Mouse (Mus musculus) intestine, embryonic 15.5 days (tissue): ENCODE results near the gene Bri3. TPM values are rescaled to one million over a fixed set of nuclear protein-coding genes. Genes with fewer than 3 reads are reported as not detected.

Experiments used
- ATAC-seq: fragments of 200-750 bp; cut with Nextera tagmentation; 2 replicates; pipeline ENCODE4 v1.8.0; 2017; ENCODE audit warnings: moderate TSS enrichment, moderate library complexity
- H3K27ac ChIP-seq: fragments of 300-500 bp; sonication (generic); 2 replicates; pipeline ENCODE4 v1.5.1; 2015; ENCODE audit warnings: mild to moderate bottlenecking, inconsistent platforms
- H3K27me3 ChIP-seq: fragments of 300-500 bp; sonication (generic); replicated peaks from 2 replicates; pipeline ENCODE4 v1.6.1; 2015; ENCODE audit warnings: inconsistent platforms
- H3K36me3 ChIP-seq: fragments of 300-500 bp; sonication (generic); 2 replicates; pipeline ENCODE4 v1.6.1; 2015; ENCODE audit warnings: inconsistent platforms
- H3K4me1 ChIP-seq: fragments of 300-500 bp; sonication (generic); replicated peaks from 2 replicates; pipeline ENCODE4 v1.6.1; 2015; ENCODE audit warnings: inconsistent platforms
- H3K4me2 ChIP-seq: fragments of 300-500 bp; sonication (generic); replicated peaks from 2 replicates; pipeline ENCODE4 v1.6.1; 2015; ENCODE audit warnings: mild to moderate bottlenecking, inconsistent platforms
- H3K4me3 ChIP-seq: fragments of 300-500 bp; sonication (generic); replicated peaks from 2 replicates; pipeline ENCODE4 v1.5.1; 2015; ENCODE audit warnings: inconsistent platforms
- H3K9ac ChIP-seq: fragments of 300-500 bp; sonication (generic); 2 replicates; pipeline ENCODE4 v1.6.1; 2015; ENCODE audit warnings: inconsistent platforms
- H3K9me3 ChIP-seq: fragments of 300-500 bp; sonication (generic); 2 replicates; pipeline ENCODE4 v1.6.1; 2016; ENCODE audit warnings: inconsistent platforms
- WGBS: fragments of 180-500 bp; shearing (Covaris S2); methylation state at CpG from one replicate; pipeline ENCODE4 v1.1.7; 2015; 5-methylcytosine and 5-hydroxymethylcytosine counted together
- polyA plus RNA-seq: library from polyadenylated mRNA; unstranded; fragments of >200 nt; fragmentation: Nextera tagmentation; extraction: Ambion mirVana; gene quantifications from 2 replicates; pipeline ENCODE4 v1.2.1, GENCODE M21; 2015

The Bri3 gene
- polyA plus RNA-seq, 1 experiment from 2014 or later: 133 TPM

DNA sequence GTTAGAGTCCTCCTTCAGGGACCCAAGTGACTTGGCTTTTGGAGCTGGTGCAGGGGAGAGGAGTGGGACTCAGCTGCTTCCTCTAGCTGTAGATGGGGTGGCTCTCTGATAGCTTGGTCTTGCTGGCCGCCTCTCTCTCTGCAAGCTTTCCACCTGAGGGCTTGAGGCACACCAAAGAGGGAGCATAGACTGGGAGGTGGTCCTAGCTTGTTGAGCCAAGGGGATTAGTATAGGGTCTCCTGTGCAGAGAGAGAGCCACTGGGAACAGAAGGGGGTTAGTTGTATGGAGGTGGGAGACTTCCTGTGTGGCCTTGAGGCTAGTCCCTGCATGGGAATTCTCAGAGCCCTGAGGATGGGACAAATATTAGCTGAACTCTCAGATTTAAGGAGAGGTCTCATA is 12.7 kb downstream of the Bri3 start:
- no peak for ATAC-seq
- H3K27ac ChIP-seq: peak overlapping the region; percentile 93; the same call in 1 of the 2 replicates
- H3K9me3 ChIP-seq: no peaks in the 10 kb centered on the region
- H3K4me2 ChIP-seq: peak overlapping the region; percentile 73
- H3K9ac ChIP-seq: peak overlapping the region; percentile 93
- H3K27me3 ChIP-seq: no peaks in the 10 kb centered on the region
- peaks cover 37% of the 10 kb centered on the region for H3K4me1 ChIP-seq
- H3K4me3 ChIP-seq: peak overlapping the region; percentile 98
- no peaks in the 10 kb centered on the region for H3K36me3 ChIP-seq
- 53% methylated on average over 1 of the region's 1 CpGs for WGBS

GRCm38 (mm10) chr5:144257451-144258110 is 13.3 kb downstream of the Bri3 start:
- peak overlapping the region; percentile 73 for H3K4me2 ChIP-seq
- peak overlapping the region; percentile 93 for H3K9ac ChIP-seq
- H3K4me1 ChIP-seq: peaks cover 37% of the 10 kb centered on the region
- peak overlapping the region; percentile 98; the same call in 1 of the 2 replicates for H3K4me3 ChIP-seq
- no peaks in the 10 kb centered on the region for H3K27me3 ChIP-seq
- H3K9me3 ChIP-seq: no peaks in the 10 kb centered on the region
- no peaks in the 10 kb centered on the region for H3K36me3 ChIP-seq
- H3K27ac ChIP-seq: peak overlapping the region; percentile 93; the same call in 1 of the 2 replicates
- no peak for ATAC-seq
- WGBS: 74% methylated on average over 3 of the region's 3 CpGs

DNA sequence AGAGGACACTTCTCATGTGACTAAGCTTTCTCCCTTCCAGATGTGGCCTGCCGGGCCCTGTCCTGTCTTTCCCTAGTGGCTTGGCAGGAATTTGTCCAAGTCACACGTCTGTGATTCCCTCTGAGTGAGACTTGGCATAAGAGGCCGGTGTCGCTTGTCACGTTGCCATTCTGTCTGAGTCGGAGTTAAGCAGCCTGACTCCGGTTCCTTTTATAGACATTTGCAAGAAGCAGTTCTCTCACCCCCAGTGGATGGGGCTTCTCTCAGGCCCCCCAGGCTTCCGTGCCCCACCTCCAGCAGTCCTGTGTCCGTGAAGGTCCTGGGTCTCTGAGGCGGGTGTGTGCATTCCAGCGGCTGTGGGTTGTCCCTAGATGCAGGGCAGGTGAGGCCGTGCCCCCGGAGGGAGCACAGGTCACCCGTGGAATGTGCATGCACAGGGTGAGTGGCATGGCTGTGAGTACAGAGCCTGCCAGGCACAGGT is 13.9 kb downstream of the Bri3 start:
- 30% methylated on average over 14 of the region's 14 CpGs for WGBS
- Histone ChIP-seq H3K27ac (no peak overlapping the region), H3K4me1 (peaks cover 37% of the 10 kb centered on the region), H3K36me3 (no peaks in the 10 kb centered on the region), H3K4me2 (peak overlapping the region; percentile 73), H3K9me3 (no peaks in the 10 kb centered on the region), H3K4me3 (peak overlapping the region; percentile 6; the same call in 1 of the 2 replicates), H3K27me3 (no peaks in the 10 kb centered on the region), H3K9ac (peak overlapping the region; percentile 30)
- no peak for ATAC-seq

DNA sequence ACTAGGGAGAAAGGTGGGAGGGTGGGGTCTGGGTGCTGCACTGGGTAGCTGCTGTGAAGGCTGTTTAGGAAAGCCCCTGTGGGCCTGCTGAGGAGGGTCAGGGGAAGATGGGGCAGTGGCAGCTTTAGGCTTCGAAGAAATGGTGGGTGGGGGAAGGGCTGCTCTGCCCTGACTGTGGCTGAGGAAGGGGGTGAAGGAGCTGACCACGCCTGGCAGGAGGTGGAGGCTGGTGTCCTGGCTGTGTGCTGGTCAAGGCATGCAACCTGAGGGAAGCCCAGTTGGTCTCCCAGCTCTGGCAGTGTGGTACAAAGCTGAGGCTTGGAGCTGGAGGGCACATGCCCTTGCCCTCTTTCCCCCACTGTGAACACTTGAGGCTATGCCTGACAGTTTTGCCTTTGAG is 14.4 kb downstream of the Bri3 start:
- no peaks in the 10 kb centered on the region for H3K9me3 ChIP-seq
- peak overlapping the region; percentile 30 for H3K9ac ChIP-seq
- no peaks in the 10 kb centered on the region for H3K36me3 ChIP-seq
- peaks cover 37% of the 10 kb centered on the region for H3K4me1 ChIP-seq
- peak overlapping the region; percentile 73 for H3K4me2 ChIP-seq
- no peaks in the 10 kb centered on the region for H3K27me3 ChIP-seq
- WGBS: 24% methylated on average over 2 of the region's 2 CpGs
- peak overlapping the region; percentile 6; the same call in 1 of the 2 replicates for H3K4me3 ChIP-seq
- ATAC-seq: no peak
- H3K27ac ChIP-seq: no peak overlapping the region

- ATAC-seq: no peak
- Histone ChIP-seq H3K4me1 (peaks cover 35% of the 10 kb centered on the region), H3K4me3 (no peak overlapping the region), H3K4me2 (peak overlapping the region; percentile 73; the same call in 1 of the 2 replicates), H3K27me3 (no peaks in the 10 kb centered on the region), H3K36me3 (no peaks in the 10 kb centered on the region; the same call in 1 of the 2 replicates), H3K9ac (no peak overlapping the region), H3K9me3 (no peaks in the 10 kb centered on the region), H3K27ac (no peak overlapping the region)
- 68% methylated on average over 6 of the region's 6 CpGs for WGBS
Observed at GRCm38 (mm10) chr5:144259228-144259627, 15.0 kb downstream of the Bri3 start.

GRCm38 (mm10) chr5:144260464-144260863 is 16.2 kb downstream of the Bri3 start:
- H3K4me1 ChIP-seq: peaks cover 32% of the 10 kb centered on the region
- no peak overlapping the region for H3K4me2 ChIP-seq
- H3K36me3 ChIP-seq: peaks cover 8% of the 10 kb centered on the region

GRCm38 (mm10) chr5:144261309-144261708 is 17.1 kb downstream of the Bri3 start:
- Histone ChIP-seq H3K9me3 (no peaks in the 10 kb centered on the region), H3K27ac (no peak overlapping the region), H3K27me3 (no peaks in the 10 kb centered on the region), H3K4me3 (no peak overlapping the region), H3K4me1 (peaks cover 32% of the 10 kb centered on the region), H3K36me3 (peaks cover 8% of the 10 kb centered on the region), H3K9ac (no peak overlapping the region), H3K4me2 (no peak overlapping the region)
- 84% methylated on average over 9 of the region's 9 CpGs for WGBS
- no peak for ATAC-seq

More at GRCm38 (mm10) chr5:144260464-144260863, 16.2 kb downstream of the Bri3 start:
- Histone ChIP-seq H3K9ac (no peak overlapping the region), H3K27me3 (no peaks in the 10 kb centered on the region), H3K4me3 (no peak overlapping the region), H3K9me3 (no peaks in the 10 kb centered on the region), H3K27ac (no peak overlapping the region)
- WGBS: 84% methylated on average over 8 of the region's 8 CpGs
- ATAC-seq: no peak

DNA sequence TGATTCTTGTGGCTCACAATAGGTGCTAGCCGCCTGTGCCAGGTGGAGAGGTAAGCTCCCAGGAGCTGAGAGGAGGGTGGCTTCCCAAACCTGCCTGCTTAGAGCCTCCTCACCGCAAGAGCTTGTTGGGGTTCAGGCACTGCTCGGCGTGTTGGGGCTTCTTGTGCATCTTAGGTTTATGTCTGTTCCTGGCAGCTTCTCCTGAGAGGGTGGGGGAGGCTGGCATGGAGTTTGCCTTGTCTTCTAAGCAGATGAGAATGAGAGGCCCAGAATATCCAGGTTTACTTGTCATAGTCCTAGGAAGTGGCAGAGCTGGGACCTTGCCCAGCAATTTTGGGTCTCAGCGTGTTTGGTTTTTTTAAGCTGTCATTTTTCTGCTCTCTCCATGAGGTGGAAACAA is 17.6 kb downstream of the Bri3 start:
- H3K4me3 ChIP-seq: no peak overlapping the region
- no peak for ATAC-seq
- H3K27me3 ChIP-seq: no peaks in the 10 kb centered on the region
- peaks cover 29% of the 10 kb centered on the region for H3K4me1 ChIP-seq
- WGBS: 90% methylated on average over 5 of the region's 5 CpGs
- no peak overlapping the region for H3K4me2 ChIP-seq
- H3K27ac ChIP-seq: no peak overlapping the region
- peaks cover 8% of the 10 kb centered on the region for H3K36me3 ChIP-seq
- H3K9me3 ChIP-seq: no peaks in the 10 kb centered on the region
- no peak overlapping the region for H3K9ac ChIP-seq

DNA sequence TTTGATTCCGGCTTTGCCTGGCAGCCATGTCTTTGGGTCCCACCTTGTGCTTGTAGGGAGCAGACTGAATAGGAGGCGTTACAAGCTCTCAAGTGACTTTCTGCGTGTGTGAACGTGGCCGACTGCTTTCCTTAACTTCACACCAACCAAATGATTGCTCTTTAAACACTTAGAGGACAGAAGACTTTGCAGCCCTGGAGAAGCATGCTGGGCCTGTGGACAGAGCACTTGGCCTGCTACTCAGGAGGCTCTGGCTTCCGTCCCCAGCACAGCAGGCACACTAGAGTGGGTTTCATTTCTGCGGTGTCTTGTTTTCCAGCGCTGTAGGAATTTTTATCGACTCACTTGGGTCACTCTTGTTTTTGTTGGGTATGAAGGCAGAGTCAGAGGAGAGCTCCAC is 18.8 kb downstream of the Bri3 start:
- no peaks in the 10 kb centered on the region for H3K9me3 ChIP-seq
- peaks cover 8% of the 10 kb centered on the region for H3K36me3 ChIP-seq
- H3K27ac ChIP-seq: no peak overlapping the region
- H3K4me2 ChIP-seq: no peak overlapping the region
- WGBS: 77% methylated on average over 9 of the region's 9 CpGs
- no peaks in the 10 kb centered on the region for H3K27me3 ChIP-seq
- no peak overlapping the region for H3K4me3 ChIP-seq
- H3K4me1 ChIP-seq: peaks cover 17% of the 10 kb centered on the region
- ATAC-seq: no peak
- H3K9ac ChIP-seq: no peak overlapping the region

GRCm38 (mm10) chr5:144263496-144263895 is 19.3 kb downstream of the Bri3 start:
- no peak overlapping the region for H3K9ac ChIP-seq
- no peaks in the 10 kb centered on the region for H3K27me3 ChIP-seq
- no peak overlapping the region for H3K4me2 ChIP-seq
- H3K36me3 ChIP-seq: peaks cover 8% of the 10 kb centered on the region
- 86% methylated on average over 13 of the region's 13 CpGs for WGBS
- peaks cover 13% of the 10 kb centered on the region for H3K4me1 ChIP-seq
- H3K27ac ChIP-seq: no peak overlapping the region
- H3K9me3 ChIP-seq: no peaks in the 10 kb centered on the region
- no peak overlapping the region for H3K4me3 ChIP-seq
- ATAC-seq: no peak

DNA sequence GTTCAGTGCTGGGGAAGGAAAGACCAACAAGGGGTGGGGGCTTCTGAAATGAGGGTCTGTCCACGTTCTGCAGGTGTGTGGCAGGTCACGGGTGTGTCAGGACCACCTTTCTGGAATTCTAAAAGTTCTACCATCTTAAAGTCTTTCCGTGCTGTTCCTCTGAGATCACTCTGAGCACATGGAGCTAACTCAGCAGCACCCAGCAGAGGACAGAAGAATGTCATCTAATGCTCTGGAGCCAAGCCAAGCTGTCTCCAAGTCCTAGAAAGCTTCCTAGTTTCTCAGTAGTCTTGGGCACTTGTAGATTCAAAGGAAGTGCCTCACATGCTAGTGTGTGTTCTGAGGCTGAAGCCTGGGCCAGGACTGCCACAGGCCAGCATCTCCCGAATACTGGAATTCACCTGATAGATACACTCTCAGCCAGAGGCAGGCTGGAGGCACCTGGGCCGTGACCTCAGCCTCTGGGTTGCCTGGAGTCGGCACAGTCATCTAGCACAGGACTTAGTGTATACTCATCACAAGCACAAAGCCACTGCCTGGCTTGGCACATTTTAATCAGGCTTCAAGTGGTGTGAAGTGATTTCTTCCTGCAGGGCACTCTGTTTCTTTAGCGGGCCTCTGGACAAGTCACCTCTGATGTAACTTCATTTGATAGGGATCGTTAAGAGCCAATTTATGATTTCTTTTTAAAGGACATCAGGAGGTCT is 23.5 kb downstream of the Bri3 start:
- H3K4me1 ChIP-seq: no peaks in the 10 kb centered on the region
- no peak overlapping the region for H3K9ac ChIP-seq
- H3K4me3 ChIP-seq: no peak overlapping the region
- no peaks in the 10 kb centered on the region for H3K27me3 ChIP-seq
- H3K9me3 ChIP-seq: no peaks in the 10 kb centered on the region
- H3K4me2 ChIP-seq: no peak overlapping the region
- no peak for ATAC-seq
- peaks cover 17% of the 10 kb centered on the region for H3K36me3 ChIP-seq
- H3K27ac ChIP-seq: no peak overlapping the region
- WGBS: 72% methylated on average over 8 of the region's 8 CpGs

DNA sequence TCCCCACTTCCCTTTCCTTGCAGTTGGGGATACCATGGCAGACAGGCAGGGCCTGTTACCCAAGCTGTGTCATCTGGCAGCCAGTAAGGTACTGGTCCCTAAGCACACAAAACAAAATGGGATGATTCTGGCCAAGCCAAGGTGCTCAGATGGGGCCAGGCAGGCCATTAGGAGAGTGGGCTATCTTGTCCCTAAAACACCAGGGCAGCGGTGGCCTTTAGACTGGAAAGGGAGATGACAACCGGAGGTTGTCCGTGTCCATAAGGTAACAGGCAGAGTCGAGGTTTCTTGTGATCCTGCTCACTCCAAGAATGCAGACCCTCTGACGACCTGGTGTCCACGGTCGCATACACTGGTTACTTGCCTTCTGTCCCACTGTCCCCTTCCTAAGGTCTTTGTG is 25.7 kb downstream of the Bri3 start:
- Histone ChIP-seq H3K4me3 (no peak overlapping the region), H3K27ac (0 out of 2 replicates have a peak overlapping the region, but pooled peaks have one; percentile 9), H3K9ac (no peak overlapping the region), H3K4me2 (no peak overlapping the region), H3K4me1 (no peaks in the 10 kb centered on the region), H3K9me3 (no peaks in the 10 kb centered on the region), H3K27me3 (no peaks in the 10 kb centered on the region), H3K36me3 (peaks cover 11% of the 10 kb centered on the region)
- WGBS: 91% methylated on average over 7 of the region's 7 CpGs
- no peak for ATAC-seq
